Mouse (Mus musculus) cortical plate, adult 2 months (tissue): ENCODE results near the gene Ppm1g.

Experiments used
- CTCF ChIP-seq: fragments of 200-500 bp; IDR thresholded peaks from 2 replicates; pipeline ENCODE4 v1.5.1; 2011; ENCODE audit warnings: mild to moderate bottlenecking, control low read depth, low read length; ENCODE audit not compliant: insufficient read depth; ENCODE audit errors: extremely low read depth
- POLR2A ChIP-seq: fragments of 200-500 bp; IDR thresholded peaks from 2 replicates; pipeline ENCODE4 v1.6.1; 2011; ENCODE audit warnings: mild to moderate bottlenecking, low read length, control low read depth; ENCODE audit not compliant: insufficient read depth; ENCODE audit errors: extremely low read depth

DNA sequence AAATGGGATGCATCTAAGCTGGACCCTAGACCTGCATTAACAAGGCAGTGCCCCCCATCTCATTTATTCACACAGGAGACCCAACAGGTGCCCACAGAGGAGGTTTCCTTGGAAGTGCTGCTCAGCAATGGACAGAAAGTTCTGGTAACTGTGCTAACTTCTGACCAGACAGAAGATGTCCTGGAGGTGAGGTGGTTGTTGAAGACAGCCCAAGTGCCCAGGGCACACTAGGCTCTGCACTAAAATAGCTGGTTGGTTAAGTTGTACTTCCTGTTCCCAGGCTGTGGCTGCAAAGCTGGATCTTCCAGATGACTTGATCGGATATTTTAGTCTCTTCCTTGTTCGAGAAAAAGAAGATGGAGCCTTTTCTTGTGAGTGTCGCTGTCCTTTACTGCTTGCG is 24.8 kb downstream of the Ppm1g start:
- TF ChIP-seq CTCF, result no peak
- TF ChIP-seq POLR2A, result no peak
